Mouse (Mus musculus) kidney, embryonic 15.5 days (tissue): ENCODE data around the gene Inhbc. TPM values are rescaled to one million over a fixed set of nuclear protein-coding genes. Genes with fewer than 3 reads are reported as not detected.
"Not testable (repeated sequence)": the region's sequence is repeated elsewhere in the genome, so short reads cannot be mapped to it uniquely, and the experiment has no call there.

ENCODE experiments used
- ATAC-seq: fragments of 200-750 bp; cut with Nextera tagmentation; replicated peaks from 2 replicates; pipeline ENCODE4 v1.8.0; 2017; ENCODE audit warnings: moderate TSS enrichment; ENCODE audit not compliant: low FRiP score
- H3K27ac ChIP-seq: fragments of 300-500 bp; sonication (generic); 2 replicates; pipeline ENCODE4 v1.5.1; 2015; ENCODE audit warnings: mild to moderate bottlenecking, inconsistent platforms
- H3K27me3 ChIP-seq: fragments of 300-500 bp; sonication (generic); 2 replicates; pipeline ENCODE4 v1.6.1; 2015; ENCODE audit warnings: inconsistent platforms
- H3K36me3 ChIP-seq: fragments of 300-500 bp; sonication (generic); 2 replicates; pipeline ENCODE4 v1.6.1; 2015; ENCODE audit warnings: inconsistent platforms
- H3K4me1 ChIP-seq: fragments of 300-500 bp; sonication (generic); 2 replicates; pipeline ENCODE4 v1.6.1; 2015; ENCODE audit warnings: inconsistent platforms
- H3K4me2 ChIP-seq: fragments of 300-500 bp; sonication (generic); 2 replicates; pipeline ENCODE4 v1.6.1; 2015; ENCODE audit warnings: moderate library complexity, mild to moderate bottlenecking, inconsistent platforms
- H3K4me3 ChIP-seq: fragments of 300-500 bp; sonication (generic); replicated peaks from 2 replicates; pipeline ENCODE4 v1.5.1; 2015; ENCODE audit warnings: mild to moderate bottlenecking, inconsistent platforms
- H3K9ac ChIP-seq: fragments of 300-500 bp; sonication (generic); 2 replicates; pipeline ENCODE4 v1.6.1; 2015; ENCODE audit warnings: mild to moderate bottlenecking, inconsistent platforms
- H3K9me3 ChIP-seq: fragments of 300-500 bp; sonication (generic); replicated peaks from 2 replicates; pipeline ENCODE4 v1.6.1; 2016; ENCODE audit warnings: inconsistent platforms
- WGBS: fragments of 180-500 bp; shearing (Covaris S2); methylation state at CpG from one replicate; pipeline ENCODE4 v1.1.7; 2015; ENCODE audit warnings: mixed read lengths; 5-methylcytosine and 5-hydroxymethylcytosine counted together
- polyA plus RNA-seq: library from polyadenylated mRNA; unstranded; fragments of >200 nt; fragmentation: Nextera tagmentation; extraction: Ambion mirVana; gene quantifications from 2 replicates; pipeline ENCODE4 v1.2.1, GENCODE M21; 2015

Inhbc gene
- polyA plus RNA-seq, 1 experiment from 2014 or later: 0.45 TPM

- no peaks in the 10 kb centered on the region for H3K9me3 ChIP-seq
- H3K27ac ChIP-seq: no peak overlapping the region
- no peaks in the 10 kb centered on the region for H3K36me3 ChIP-seq
- peaks cover 47% of the 10 kb centered on the region for H3K27me3 ChIP-seq
- H3K4me1 ChIP-seq: peaks cover 37% of the 10 kb centered on the region
- no peak overlapping the region for H3K4me2 ChIP-seq
- no peak overlapping the region for H3K9ac ChIP-seq
- no peak for ATAC-seq
- H3K4me3 ChIP-seq: no peak overlapping the region
- 71% methylated on average over 17 of the region's 17 CpGs for WGBS
Observed at GRCm38 (mm10) chr10:127323131-127323855, 46.9 kb downstream of the Inhbc start.

GRCm38 (mm10) chr10:127322669-127323068, 47.6 kb downstream of the Inhbc start:
- ATAC-seq: no peak
- H3K9me3 ChIP-seq: no peaks in the 10 kb centered on the region
- H3K9ac ChIP-seq: no peak overlapping the region
- 64% methylated on average over 4 of the region's 4 CpGs for WGBS
- H3K4me3 ChIP-seq: no peak overlapping the region
- H3K27ac ChIP-seq: no peak overlapping the region
- peaks cover 41% of the 10 kb centered on the region for H3K27me3 ChIP-seq
- peaks cover 36% of the 10 kb centered on the region for H3K4me1 ChIP-seq
- H3K4me2 ChIP-seq: no peak overlapping the region
- no peaks in the 10 kb centered on the region for H3K36me3 ChIP-seq

GRCm38 (mm10) chr10:127322178-127322577, 48.1 kb downstream of the Inhbc start:
- ATAC-seq: no peak
- WGBS: 67% methylated on average over 13 of the region's 13 CpGs
- H3K4me3 ChIP-seq: no peak overlapping the region
- H3K9me3 ChIP-seq: no peaks in the 10 kb centered on the region
- H3K9ac ChIP-seq: no peak overlapping the region
- peaks cover 36% of the 10 kb centered on the region for H3K27me3 ChIP-seq
- no peaks in the 10 kb centered on the region for H3K36me3 ChIP-seq
- no peak overlapping the region for H3K27ac ChIP-seq
- H3K4me1 ChIP-seq: peaks cover 32% of the 10 kb centered on the region
- no peak overlapping the region for H3K4me2 ChIP-seq

GRCm38 (mm10) chr10:127321621-127322020, 48.6 kb downstream of the Inhbc start, which contains the start of gene Arhgap9:
Gene Arhgap9 (plus strand): TSS chr10:127321964.
- H3K4me2 ChIP-seq: no peak within 1 kb of the TSS

GRCm38 (mm10) chr10:127319969-127320368, 50.3 kb downstream of the Inhbc start:
- no peak overlapping the region for H3K9ac ChIP-seq
- peak; percentile 73; the same call in 1 of the 2 replicates for ATAC-seq
- peaks cover 14% of the 10 kb centered on the region for H3K27me3 ChIP-seq
- H3K4me1 ChIP-seq: peaks cover 14% of the 10 kb centered on the region
- no peaks in the 10 kb centered on the region for H3K9me3 ChIP-seq
- 43% methylated on average over 7 of the region's 7 CpGs for WGBS
- H3K4me2 ChIP-seq: no peak overlapping the region
- H3K4me3 ChIP-seq: no peak overlapping the region
- no peak overlapping the region for H3K27ac ChIP-seq
- no peaks in the 10 kb centered on the region for H3K36me3 ChIP-seq

More at GRCm38 (mm10) chr10:127321621-127322020, 48.6 kb downstream of the Inhbc start, which contains the start of gene Arhgap9:
- H3K9me3 ChIP-seq: no peaks in the 10 kb centered on the region
- H3K36me3 ChIP-seq: no peaks in the 10 kb centered on the region
- no peak within 1 kb of the TSS for H3K4me3 ChIP-seq
- peaks cover 30% of the 10 kb centered on the region for H3K27me3 ChIP-seq
- WGBS: 69% methylated on average over 3 of the region's 3 CpGs
- H3K27ac ChIP-seq: no peak within 1 kb of the TSS
- no peak within 1 kb of the TSS for H3K9ac ChIP-seq
- peaks cover 29% of the 10 kb centered on the region for H3K4me1 ChIP-seq
- no peak for ATAC-seq

GRCm38 (mm10) chr10:127318009-127318408, 52.2 kb downstream of the Inhbc start:
- WGBS: 38% methylated on average over 4 of the region's 4 CpGs
- no peak overlapping the region for H3K4me2 ChIP-seq
- ATAC-seq: no peak

GRCm38 (mm10) chr10:127317277-127317676, 53.0 kb downstream of the Inhbc start:
- H3K4me3 ChIP-seq: no peak overlapping the region
- WGBS: 86% methylated on average over 2 of the region's 2 CpGs
- no peaks in the 10 kb centered on the region for H3K9me3 ChIP-seq
- H3K9ac ChIP-seq: no peak overlapping the region
- no peak overlapping the region for H3K27ac ChIP-seq
- no peaks in the 10 kb centered on the region for H3K27me3 ChIP-seq
- no peak overlapping the region for H3K4me2 ChIP-seq
- no peak for ATAC-seq
- H3K36me3 ChIP-seq: no peaks in the 10 kb centered on the region
- H3K4me1 ChIP-seq: peaks cover 7% of the 10 kb centered on the region

More at GRCm38 (mm10) chr10:127318009-127318408, 52.2 kb downstream of the Inhbc start:
- H3K27ac ChIP-seq: no peak overlapping the region
- no peaks in the 10 kb centered on the region for H3K36me3 ChIP-seq
- H3K27me3 ChIP-seq: no peaks in the 10 kb centered on the region
- no peak overlapping the region for H3K9ac ChIP-seq
- H3K9me3 ChIP-seq: no peaks in the 10 kb centered on the region
- H3K4me1 ChIP-seq: peaks cover 4% of the 10 kb centered on the region; the same call in 1 of the 2 replicates
- H3K4me3 ChIP-seq: no peak overlapping the region

GRCm38 (mm10) chr10:127314950-127315349, 55.3 kb downstream of the Inhbc start:
- ATAC-seq, H3K27ac ChIP-seq: not testable (repeated sequence)

GRCm38 (mm10) chr10:127313516-127313915, 56.7 kb downstream of the Inhbc start:
- ATAC-seq: not testable (repeated sequence)

More at GRCm38 (mm10) chr10:127314950-127315349, 55.3 kb downstream of the Inhbc start:
- not testable (repeated sequence) for H3K9me3 ChIP-seq, H3K36me3 ChIP-seq, H3K4me3 ChIP-seq, H3K9ac ChIP-seq, H3K4me2 ChIP-seq, H3K27me3 ChIP-seq
- WGBS: 86% methylated on average over 1 of the region's 1 CpGs
- peaks cover 16% of the 10 kb centered on the region for H3K4me1 ChIP-seq

GRCm38 (mm10) chr10:127312858-127313257, 57.4 kb downstream of the Inhbc start:
- no peak overlapping the region for H3K9ac ChIP-seq
- H3K4me1 ChIP-seq: peaks cover 18% of the 10 kb centered on the region
- WGBS: 77% methylated on average over 4 of the region's 4 CpGs
- no peak overlapping the region for H3K4me3 ChIP-seq
- H3K9me3 ChIP-seq: no peaks in the 10 kb centered on the region
- H3K27me3 ChIP-seq: no peaks in the 10 kb centered on the region
- no peak overlapping the region for H3K4me2 ChIP-seq
- ATAC-seq: no peak
- H3K27ac ChIP-seq: no peak overlapping the region
- peaks cover 21% of the 10 kb centered on the region for H3K36me3 ChIP-seq

More at GRCm38 (mm10) chr10:127313516-127313915, 56.7 kb downstream of the Inhbc start:
- H3K9ac ChIP-seq, H3K9me3 ChIP-seq, H3K27me3 ChIP-seq, H3K27ac ChIP-seq, H3K4me2 ChIP-seq, H3K4me3 ChIP-seq: not testable (repeated sequence)
- peaks cover 14% of the 10 kb centered on the region for H3K36me3 ChIP-seq
- 92% methylated on average over 5 of the region's 5 CpGs for whole genome bisulfite sequencing
- H3K4me1 ChIP-seq: peaks cover 18% of the 10 kb centered on the region

- H3K4me1 ChIP-seq: peaks cover 18% of the 10 kb centered on the region
- H3K9ac ChIP-seq: peak overlapping the region; percentile 82; the same call in 1 of the 2 replicates
- H3K9me3 ChIP-seq: no peaks in the 10 kb centered on the region
- peak overlapping the region; percentile 81 for H3K4me3 ChIP-seq
- peak overlapping the region; percentile 69 for H3K27ac ChIP-seq
- peak overlapping the region; percentile 67 for H3K4me2 ChIP-seq
- peak; percentile 30 for ATAC-seq
- 2% methylated on average over 4 of the region's 4 CpGs for WGBS
- H3K36me3 ChIP-seq: peaks cover 26% of the 10 kb centered on the region
- H3K27me3 ChIP-seq: no peaks in the 10 kb centered on the region
Observed at GRCm38 (mm10) chr10:127312356-127312676, 57.9 kb downstream of the Inhbc start.

GRCm38 (mm10) chr10:127311476-127312355, 58.5 kb downstream of the Inhbc start, which contains the start of gene Mars:
Gene Mars (minus strand): TSS chr10:127311786.
- ATAC-seq: peak; percentile 96
- Histone ChIP-seq H3K27ac (peak within 1 kb of the TSS; percentile 79), H3K4me3 (peak within 1 kb of the TSS; percentile 81), H3K4me2 (peak within 1 kb of the TSS; percentile 67), H3K36me3 (peaks cover 32% of the 10 kb centered on the region), H3K9me3 (no peaks in the 10 kb centered on the region), H3K9ac (peak within 1 kb of the TSS; percentile 82), H3K4me1 (peaks cover 18% of the 10 kb centered on the region), H3K27me3 (no peaks in the 10 kb centered on the region)
- WGBS: under 1% methylated on average over 65 of the region's 65 CpGs
